Mouse (Mus musculus) kidney, embryonic 15.5 days (tissue): ENCODE results near the gene Magel2. TPM values are rescaled to one million over a fixed set of nuclear protein-coding genes. Genes with fewer than 3 reads are reported as not detected.

Experiments used
- polyA plus RNA-seq: library from polyadenylated mRNA; unstranded; fragments of >200 nt; fragmentation: Nextera tagmentation; extraction: Ambion mirVana; gene quantifications from 2 replicates; pipeline ENCODE4 v1.2.1, GENCODE M21; 2015

Magel2 gene
- polyA plus RNA-seq, 1 experiment from 2014 or later: 1.2 TPM

Other genes with a start within 250 kb of the Magel2 start
- 74.4 and 85.4 TPM in 2 replicates for gene Ndn, start 30.4 kb upstream of the Magel2 start, polyA plus RNA-seq
- 5.3 TPM in 2 replicates for gene Mkrn3, start 43.1 kb downstream of the Magel2 start, polyA plus RNA-seq
- 28.5 and 28.6 TPM in 2 replicates for gene Peg12, start 87.5 kb downstream of the Magel2 start, polyA plus RNA-seq